Mouse (Mus musculus) adrenal gland, postnatal 4 days (tissue): ENCODE results near the gene Cadm3. TPM values are rescaled to one million over a fixed set of nuclear protein-coding genes. Genes with fewer than 3 reads are reported as not detected.

ENCODE experiments used
- DNase-seq, 2 experiments: peaks; one replicate each; pipeline ENCODE4 v3.0.0; 2021 to 2022; ENCODE audit warnings: low spot score in 2 of 2, mixed read lengths in 2 of 2
- total RNA-seq, 2 experiments: library from RNA; stranded (reverse); gene quantifications; 2 replicates each; pipeline ENCODE4 v1.2.3; 2021

The Cadm3 gene
- total RNA-seq, 2 experiments from 2014 or later, result 15.6 to 17.7 TPM

DNA sequence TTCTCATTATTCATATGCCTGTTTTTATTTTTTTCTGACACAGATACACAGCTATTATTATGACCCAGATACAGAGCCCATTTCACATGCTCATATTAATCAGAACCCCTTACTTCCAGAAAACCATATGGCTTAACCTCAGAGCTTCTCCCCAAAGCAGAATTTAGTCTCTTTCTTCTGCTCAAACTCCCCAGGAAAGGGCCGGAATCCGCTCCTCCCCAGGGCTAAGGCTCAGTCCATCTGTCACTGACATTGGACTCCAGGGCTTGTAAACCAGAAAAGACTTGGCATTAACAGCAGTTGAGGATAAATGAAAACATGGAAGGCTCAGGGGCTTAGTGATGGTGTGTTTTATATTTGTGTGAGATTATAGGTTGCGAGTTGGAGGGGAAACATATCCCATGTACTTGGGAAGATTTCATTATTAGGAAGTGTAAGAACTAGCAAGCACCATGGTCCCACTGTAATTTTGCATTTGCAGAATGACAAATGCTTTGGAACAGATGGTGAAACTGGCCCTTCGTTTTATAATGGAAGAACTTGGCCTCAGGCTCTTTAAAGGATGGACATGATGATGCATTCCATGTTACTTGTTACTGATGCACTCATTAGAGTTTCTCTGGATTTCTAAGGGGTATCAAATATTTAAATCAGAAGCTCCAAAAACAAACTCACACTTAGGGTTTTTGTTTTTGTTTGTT is 7.8 kb downstream of the Cadm3 start:
- DNase-seq, result no peak

DNA sequence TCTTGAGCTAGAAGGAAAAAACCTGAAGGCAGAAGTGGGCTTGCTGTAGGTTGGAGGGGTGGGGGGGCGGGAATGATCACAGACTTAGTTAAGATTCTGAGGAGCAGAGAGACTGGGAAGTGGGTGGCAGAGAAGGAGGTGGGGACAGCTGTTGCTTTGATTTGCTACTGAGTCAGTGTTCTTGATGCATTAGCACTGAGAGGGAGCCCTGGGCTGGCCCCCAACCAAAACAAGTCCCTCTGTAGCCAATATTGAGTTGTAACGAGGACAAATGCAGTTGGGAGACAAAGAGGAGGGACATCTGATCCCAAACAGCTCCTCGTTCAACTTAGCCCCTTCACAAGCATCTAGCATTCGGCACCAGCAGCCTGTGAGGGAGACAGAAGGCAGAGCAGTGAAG is 9.7 kb downstream of the Cadm3 start:
- DNase-seq, result no peak

GRCm38 (mm10) chr1:173356699-173357098 is 10.8 kb downstream of the Cadm3 start:
- no peak for DNase-seq

- no peak for DNase-seq
Observed at GRCm38 (mm10) chr1:173355107-173355846, 12.2 kb downstream of the Cadm3 start.

GRCm38 (mm10) chr1:173350372-173350957 is 17.0 kb downstream of the Cadm3 start, which contains the start of gene Aim2:
Gene Aim2, plus strand, starts transcription at chr1:173350879.
- no peak for DNase-seq

DNA sequence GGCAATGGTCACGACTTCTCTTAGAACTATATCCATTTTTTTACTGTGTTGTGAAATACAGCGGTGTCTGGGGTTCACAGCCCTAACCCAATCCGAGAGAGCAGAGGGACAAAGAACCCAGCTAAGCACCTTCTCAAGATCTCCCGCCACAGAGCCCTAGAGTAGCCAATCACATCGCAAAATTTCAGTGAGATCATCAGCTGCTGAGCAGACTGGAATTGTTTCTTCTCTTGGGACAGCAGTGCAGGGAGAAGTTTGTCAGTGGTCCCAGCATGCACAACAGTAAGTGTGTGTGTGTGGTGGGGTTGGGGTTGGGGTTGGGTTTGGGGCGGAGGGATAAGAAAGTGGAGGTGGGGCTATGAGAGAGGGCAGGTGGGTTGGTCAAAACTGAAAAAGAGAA is 17.5 kb downstream of the Cadm3 start:
- no peak for DNase-seq

- DNase-seq, result no peak
Observed at GRCm38 (mm10) chr1:173349192-173349591, 18.3 kb downstream of the Cadm3 start.

DNA sequence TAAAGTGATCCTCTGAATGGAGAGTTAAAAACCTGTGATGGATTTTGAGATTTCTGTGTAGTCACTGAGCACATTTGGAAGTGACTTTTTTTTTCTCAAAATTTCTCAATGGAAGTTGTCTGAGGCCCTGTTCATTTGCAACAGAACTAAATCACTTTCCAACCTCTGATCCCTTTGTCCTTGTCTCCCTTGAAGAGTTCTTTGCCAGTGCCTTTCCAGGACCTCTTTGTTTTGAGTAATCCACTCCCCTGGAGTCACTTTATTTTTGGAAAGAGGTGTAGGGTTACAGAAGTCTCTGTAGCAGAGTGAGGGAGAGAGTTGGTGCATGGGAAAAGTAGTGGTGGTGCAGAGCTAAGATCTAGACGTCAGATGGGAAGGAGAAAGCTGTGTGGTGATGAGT is 19.0 kb downstream of the Cadm3 start:
- no peak for DNase-seq

DNA sequence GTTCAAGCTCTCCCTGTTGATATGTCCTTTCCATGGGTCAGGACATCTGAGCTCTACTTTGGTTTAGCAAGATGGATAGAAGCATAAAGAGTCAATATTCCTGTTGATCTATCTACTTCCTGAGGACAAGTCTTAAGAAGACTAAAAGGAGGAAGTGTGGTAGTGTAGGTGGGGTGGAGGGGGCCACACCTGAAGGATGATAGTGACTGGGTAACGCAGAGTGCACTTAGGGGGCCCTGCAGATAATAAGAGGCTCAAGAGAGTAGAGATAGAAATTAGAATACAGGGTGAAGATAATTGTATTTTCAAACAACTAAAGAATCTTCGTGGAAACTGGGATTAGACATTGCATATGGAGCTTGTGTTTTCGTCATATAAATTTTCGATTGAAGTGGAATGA is 22.4 kb downstream of the Cadm3 start:
- no peak for DNase-seq

DNA sequence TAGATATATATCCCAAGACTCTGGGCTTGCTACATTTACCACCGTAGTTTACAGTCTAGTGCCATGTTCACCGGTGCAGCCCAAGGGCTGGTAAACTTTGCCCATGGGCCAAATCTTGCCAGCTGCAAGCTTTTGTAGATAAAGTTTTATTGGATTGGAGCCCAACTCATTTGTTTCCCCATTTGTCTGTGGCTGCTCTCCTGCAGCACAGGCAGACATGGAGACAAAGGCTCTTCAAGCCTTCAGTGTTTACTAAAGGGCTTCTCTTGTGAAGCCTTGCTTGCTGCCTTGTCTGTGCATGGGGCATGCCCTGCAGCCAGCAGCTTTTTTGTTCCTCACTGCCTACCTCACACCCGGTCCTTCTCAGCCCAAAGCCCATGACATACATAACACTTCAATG is 23.6 kb downstream of the Cadm3 start:
- DNase-seq, result no peak

GRCm38 (mm10) chr1:173342425-173342824 is 25.1 kb downstream of the Cadm3 start:
- no peak for DNase-seq

DNA sequence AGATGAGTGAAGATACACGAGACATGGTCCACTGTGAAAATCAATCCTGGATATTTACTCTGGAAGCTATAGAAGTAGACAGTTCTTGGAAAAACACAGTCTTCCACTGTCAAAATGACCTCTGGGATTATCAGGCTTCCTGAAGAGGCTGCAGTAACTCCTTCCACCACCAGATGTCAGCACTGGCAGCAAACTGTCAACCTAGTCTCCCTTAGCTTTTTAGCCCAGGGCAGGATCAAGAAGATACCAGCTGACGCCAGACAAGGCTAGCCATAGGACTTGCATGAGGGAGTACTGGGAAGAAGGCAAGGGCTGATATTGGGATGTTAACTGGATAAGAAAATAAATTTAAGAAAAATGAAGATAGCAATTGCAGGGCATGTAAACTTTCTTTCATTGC is 28.0 kb downstream of the Cadm3 start:
- peak in 1 of 2 experiments; percentile 16 for DNase-seq

GRCm38 (mm10) chr1:173337008-173337407 is 30.5 kb downstream of the Cadm3 start:
- no peak for DNase-seq

DNA sequence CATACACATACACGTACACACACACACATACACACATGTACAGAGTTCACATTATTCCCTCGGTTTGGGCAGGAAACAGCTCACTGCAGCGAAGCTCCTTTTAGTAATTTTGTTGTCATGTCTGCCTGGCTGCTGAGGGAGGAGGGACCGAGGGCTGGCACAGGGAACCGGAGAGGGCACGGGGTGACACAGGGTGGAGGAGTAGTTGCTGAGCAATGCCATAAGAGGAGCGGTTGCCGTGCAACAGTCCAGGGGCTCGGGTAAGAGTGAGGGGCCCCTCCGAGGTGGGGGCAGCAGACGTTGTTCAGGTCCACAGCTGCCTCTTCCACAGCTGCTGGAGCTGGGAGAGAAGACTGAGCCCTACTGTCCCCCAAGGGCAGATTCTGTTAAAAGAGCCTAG is 31.6 kb downstream of the Cadm3 start:
- DNase-seq, result no peak

DNA sequence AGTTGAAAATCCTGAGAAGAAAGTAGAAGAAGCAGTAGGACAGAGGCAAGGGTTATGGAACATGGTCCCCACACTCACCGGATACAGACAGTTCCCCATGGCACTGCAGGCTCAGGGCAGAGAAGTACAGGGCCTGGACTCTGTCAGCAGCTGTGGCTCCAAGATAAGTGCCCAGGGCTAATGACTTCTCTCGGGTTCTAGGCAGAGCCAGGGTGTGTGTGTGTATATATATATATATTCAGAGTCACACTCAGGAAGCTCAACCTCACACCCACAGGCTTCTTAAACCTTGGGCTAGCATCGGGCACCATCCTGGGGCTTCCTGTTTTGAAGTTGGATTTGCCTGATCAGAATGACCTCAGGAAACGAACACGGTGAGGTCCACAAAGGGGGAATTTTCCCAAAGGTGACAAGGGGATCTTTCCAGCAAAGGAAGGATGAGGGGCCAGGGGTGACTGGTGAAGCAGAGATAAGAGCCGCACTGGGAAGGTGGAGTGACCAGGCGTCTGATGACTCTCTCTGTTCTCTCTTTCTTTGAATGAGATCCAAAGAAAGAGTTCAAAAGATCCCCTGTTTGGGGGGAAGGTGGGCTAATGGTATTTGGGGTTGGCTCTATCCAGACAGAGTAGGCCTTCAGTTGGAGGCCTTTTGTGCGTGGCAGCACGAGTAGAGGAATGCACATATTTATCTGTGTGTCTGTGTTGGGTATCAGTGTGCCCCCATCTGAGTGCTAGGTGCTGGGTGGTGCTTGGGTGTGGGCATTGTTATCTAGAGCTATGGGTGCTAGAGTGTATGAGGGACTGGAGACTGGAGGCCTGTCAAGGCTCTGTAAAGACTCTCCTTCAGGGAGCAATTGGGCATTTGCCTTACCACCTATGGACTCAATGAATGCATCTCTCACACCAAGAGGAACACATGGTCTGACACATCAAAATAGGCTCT is 33.9 kb downstream of the Cadm3 start, which contains the start of gene Ackr1:
TSS of gene Ackr1 (minus strand) at position 439 of the 942 bp plus-strand sequence.
- DNase-seq, result no peak

GRCm38 (mm10) chr1:173332418-173332817 is 35.1 kb downstream of the Cadm3 start:
- DNase-seq, result no peak

GRCm38 (mm10) chr1:173329743-173330142 is 37.8 kb downstream of the Cadm3 start:
- DNase-seq, result no peak

DNA sequence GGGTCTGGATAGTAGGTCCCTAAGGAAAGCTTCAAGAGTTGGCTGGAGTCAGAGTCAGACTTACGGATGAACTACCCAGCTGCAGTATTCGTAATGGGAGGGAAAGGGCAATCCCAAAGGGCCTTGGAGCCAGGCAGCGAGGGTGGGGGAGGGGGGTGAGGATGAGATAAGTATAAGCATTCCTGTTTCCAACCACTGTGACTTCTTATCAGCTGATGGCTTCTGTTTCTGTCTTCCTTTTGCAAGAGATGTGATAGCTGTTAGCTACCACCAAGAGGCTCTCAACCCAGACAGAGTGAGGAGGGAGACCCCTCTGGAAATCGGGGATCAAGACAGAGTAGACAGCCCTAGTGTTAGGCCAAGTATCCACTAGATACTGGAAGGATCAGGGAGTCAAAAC is 38.3 kb downstream of the Cadm3 start:
- no peak for DNase-seq

GRCm38 (mm10) chr1:173328446-173328845 is 39.0 kb downstream of the Cadm3 start:
- no peak for DNase-seq

DNA sequence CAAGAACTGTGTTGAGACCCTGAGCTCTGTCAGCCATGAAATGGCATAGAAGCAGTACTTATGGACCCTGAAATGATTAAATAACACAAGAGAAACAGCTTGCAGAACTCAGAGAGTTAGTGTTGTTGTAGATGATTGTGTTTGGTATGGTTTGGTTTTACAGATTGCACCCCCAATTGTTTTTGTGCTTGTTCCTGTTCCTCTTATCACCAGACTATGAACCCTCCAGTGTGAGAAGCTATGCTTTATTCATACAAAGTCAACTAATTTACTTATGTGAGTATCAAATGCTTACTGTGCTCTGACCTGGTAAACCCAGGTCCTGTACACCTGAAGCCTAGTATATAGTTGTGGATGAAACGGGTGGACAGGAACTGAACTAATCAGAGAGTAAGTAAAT is 40.9 kb downstream of the Cadm3 start:
- no peak for DNase-seq

DNA sequence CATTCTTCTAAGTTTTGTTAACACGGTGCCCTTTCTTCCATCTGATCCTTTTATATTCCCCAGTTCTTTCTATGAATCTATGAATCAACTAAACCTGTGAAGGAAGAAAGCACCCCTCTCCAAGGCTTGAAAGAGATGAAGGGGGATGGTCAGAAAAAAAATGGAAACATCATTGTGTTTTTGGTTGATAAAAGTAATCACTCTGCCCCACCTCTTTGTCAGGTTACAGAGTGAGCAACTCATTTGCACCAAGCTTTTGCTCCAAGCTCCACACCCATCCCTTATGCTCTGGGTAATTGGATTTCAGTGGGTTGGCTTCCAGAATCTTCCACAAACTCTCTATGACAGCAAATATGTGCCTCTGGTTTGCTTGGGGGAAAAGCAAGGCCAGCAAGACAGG is 42.1 kb downstream of the Cadm3 start:
- DNase-seq, result no peak
